Mouse (Mus musculus): ENCODE results near the gene Cdk9.

DNA sequence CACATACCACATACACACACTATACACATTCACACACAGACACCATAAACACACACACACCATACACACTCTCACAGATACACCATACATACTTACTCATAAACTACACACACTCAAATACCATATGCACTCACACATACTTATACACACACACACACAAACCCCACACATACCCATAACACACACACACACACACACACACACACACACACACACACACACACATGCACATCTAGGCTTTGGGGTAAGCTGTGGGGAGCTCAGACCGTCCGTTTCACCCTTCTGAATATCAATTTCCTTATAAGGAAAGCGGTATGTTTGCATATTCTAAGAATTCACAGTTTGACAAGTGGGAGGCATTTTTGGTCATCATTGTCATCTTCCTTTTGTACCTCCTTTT lies 9.7 kb upstream of the Cdk9 start:
- TF ChIP-seq TCF3 (IDR thresholded peaks at IDR 0.05; ENCODE audit: insufficient read length, low read depth) = no peak
- no peak for TF ChIP-seq POLR2AphosphoS2 (IDR thresholded peaks at IDR 0.05; ENCODE audit: insufficient read length, low read depth)
- no peak for TF ChIP-seq CEBPB (IDR thresholded peaks at IDR 0.05; ENCODE audit: insufficient read depth, poor library complexity, severe bottlenecking)
